Mouse (Mus musculus) kidney, adult 2 months (tissue): ENCODE results near the gene Pzp.

Experiments
- CTCF ChIP-seq: fragments of 200-500 bp; conservative IDR thresholded peaks from 2 replicates; pipeline ENCODE4 v1.5.1; 2011; ENCODE audit warnings: low read depth, mild to moderate bottlenecking, control low read depth, low read length, moderate library complexity, mixed read lengths; ENCODE audit not compliant: insufficient read depth, insufficient read length
- POLR2A ChIP-seq: fragments of 200-500 bp; IDR thresholded peaks from one replicate; pipeline ENCODE4 v1.6.1; 2011; ENCODE audit warnings: low read depth, low read length, control low read depth

DNA sequence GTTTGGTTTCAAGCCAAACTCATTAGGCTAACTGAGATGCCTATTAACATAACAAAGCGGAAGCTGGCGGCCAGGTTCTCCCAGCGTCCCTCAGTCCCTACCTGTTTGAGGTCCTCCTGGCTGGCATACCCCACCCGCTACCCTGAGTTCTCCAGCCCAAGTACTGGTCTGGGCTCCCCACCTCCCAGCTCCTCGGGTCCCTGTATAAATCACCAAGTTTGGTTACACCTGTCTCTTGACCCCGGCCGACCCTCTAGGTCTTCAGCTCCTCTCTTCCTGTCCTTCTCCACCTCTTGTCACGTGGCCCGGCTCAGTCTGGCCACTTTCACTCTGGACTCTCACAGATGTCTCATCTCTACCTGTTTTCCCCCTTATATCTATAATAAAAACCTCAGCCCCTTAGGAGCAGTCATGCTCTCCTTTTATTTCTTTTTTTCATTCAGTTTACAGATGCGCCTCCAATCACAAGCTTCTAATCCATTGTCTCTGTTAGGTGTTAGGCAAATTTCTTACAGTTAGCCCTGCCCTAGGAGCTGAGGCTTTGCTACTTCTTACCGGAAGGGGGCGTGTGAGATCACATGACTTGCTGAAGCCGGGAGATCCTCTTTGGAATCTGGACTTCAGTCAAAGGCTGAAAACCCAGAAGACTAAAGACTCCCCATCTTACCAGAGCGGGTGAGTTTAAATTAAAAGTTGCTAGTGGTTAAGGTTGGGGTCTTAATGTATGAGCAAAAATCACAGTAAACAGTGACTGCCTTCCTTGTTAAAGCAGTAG is 80.6 kb downstream of the Pzp start:
- TF ChIP-seq CTCF: peak; percentile 81
- no peak for TF ChIP-seq POLR2A
